Mouse (Mus musculus) lung, adult 2 months (tissue): ENCODE measurements at regions not wholly inside any gene's neighbourhood (a gene's known extent, or its start where the extent isn't known, plus 50 kb on each side); places are given as distances from the start of the nearest gene placed in this dataset.

ENCODE experiments used
- DNase-seq: peaks from one replicate; pipeline ENCODE4 v3.0.0; 2022
- H3K4me1 ChIP-seq: fragments of 200-500 bp; 2 replicates; pipeline ENCODE4 v1.6.1; 2011; ENCODE audit warnings: low read length; ENCODE audit not compliant: control insufficient read depth, insufficient read depth
- H3K4me3 ChIP-seq: fragments of 200-500 bp; replicated peaks from 2 replicates; pipeline ENCODE3; 2011; ENCODE audit warnings: low read depth, mild to moderate bottlenecking, control low read depth, low read length; ENCODE audit errors: extremely low read depth
- CTCF ChIP-seq: fragments of 200-500 bp; IDR thresholded peaks from 2 replicates; pipeline ENCODE4 v1.5.1; 2011; ENCODE audit warnings: mild to moderate bottlenecking, low read length, control low read depth; ENCODE audit not compliant: insufficient read depth
- POLR2A ChIP-seq: fragments of 200-500 bp; IDR thresholded peaks from 2 replicates; pipeline ENCODE4 v1.6.1; 2011; ENCODE audit warnings: low read depth, mild to moderate bottlenecking, control low read depth, low read length, borderline replicate concordance; ENCODE audit errors: extremely low read depth
- WGBS: fragments of 180-500 bp; shearing (Covaris S2); methylation state at CpG from one replicate; pipeline ENCODE4 v1.1.7; 2018; 5-methylcytosine and 5-hydroxymethylcytosine counted together

DNA sequence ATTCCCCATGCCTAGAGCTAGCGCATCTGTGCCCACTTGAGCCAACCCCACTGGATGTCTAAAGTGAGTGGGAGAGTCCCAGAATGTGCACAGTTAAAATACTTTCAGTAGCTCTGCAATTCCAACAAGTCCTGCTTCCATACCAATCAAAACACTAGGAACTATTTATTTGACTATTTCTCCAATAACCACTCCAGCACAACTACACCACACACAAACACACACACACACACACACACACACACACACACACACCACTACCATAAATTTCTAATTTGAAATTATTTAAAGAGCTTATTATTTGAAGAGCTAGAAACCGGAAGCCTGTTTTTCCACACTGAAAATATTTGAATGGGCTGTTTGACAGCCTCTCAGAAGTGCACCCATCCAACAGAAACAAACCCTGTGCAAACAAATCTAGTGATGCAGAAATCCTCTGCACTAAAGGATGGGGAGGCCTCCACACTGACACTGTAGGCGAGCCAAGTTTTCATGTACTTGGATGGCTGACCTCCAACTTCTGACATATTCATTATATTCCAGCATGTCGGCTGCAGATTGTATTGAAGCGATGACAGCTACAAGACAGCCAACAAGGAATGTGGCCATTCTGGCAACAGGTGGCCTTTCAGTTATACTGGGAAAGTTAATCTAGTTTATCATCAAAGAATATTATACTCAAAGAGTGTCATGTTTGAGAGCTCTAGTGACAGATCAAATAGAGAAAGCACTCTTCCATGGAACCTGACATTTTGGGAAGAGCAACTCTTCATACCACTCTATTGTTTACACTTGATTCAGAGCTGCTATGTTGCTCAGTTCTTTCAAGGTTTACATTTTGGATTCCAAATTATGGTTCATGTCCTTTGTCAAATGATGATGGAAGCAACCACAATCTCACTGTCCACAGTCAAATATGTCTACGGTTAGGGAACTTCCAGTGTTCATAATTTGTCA lies 207.7 kb downstream of the Tle4 start:
- TF ChIP-seq POLR2A (no peak), CTCF (no peak)
- H3K4me3 ChIP-seq = no peak overlapping the region
- WGBS = 49% methylated on average over 6 of the region's 6 CpGs
- H3K4me1 ChIP-seq = no peaks in the 10 kb centered on the region
- DNase-seq = no peak

DNA sequence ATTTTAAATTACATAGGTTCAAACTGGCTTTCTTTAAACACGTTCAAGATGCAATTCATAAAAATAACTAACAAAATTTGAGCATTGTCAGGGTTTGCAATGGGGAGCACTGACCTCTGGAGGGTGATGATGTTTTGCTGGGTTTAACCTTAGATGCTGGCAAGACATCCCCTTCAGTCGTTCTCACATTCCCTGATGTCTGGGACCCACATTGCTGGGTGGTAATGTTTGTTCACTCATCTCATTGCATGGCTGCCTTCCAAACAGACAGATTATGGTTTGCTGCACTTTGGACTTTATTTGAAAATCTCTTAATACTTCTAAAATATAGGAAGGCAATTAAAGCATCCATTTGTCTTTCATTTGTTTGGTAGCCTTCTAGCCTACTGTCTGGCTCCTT lies 206.9 kb downstream of the Tle4 start:
- Histone ChIP-seq H3K4me1 (no peaks in the 10 kb centered on the region), H3K4me3 (no peak overlapping the region)
- DNase-seq = no peak
- 50% methylated on average over 2 of the region's 2 CpGs for WGBS
- no peak for TF ChIP-seq POLR2A
- TF ChIP-seq CTCF = no peak
